ENCODE assay signal across 23 mouse cellular contexts in genomic region chr2:164010944-164011343, GRCm38 (mm10). TPM values are rescaled to one million over a fixed set of nuclear protein-coding genes. Genes with fewer than 3 reads are reported as not detected.
A peak's percentile ranks its signal among the peaks of the same experiment; 100 is the strongest.
DNase-seq lines count a peak whose midpoint lies in the region; ATAC-seq and TF ChIP-seq lines count a peak whose summit lies in the region.
"Had no signal": no experiment of that assay in that cellular context is flagged by ENCODE, and none has a peak within 500 bp of the region (broad histone marks: within the 10 kb centered on the region; RNA-seq: fewer than 3 reads in every experiment).

No protein-coding gene starts in this region.

- peaks cover 54% of the 10 kb centered on the region for H3K4me1 ChIP-seq in bone marrow macrophage, adult 2 months (ENCODE audit: control insufficient read depth, insufficient read depth, low read length)

- TF ChIP-seq POLR2A in bone marrow macrophage, adult 2 months (IDR thresholded peaks at IDR 0.05; ENCODE audit: borderline replicate concordance, low read depth, low read length) = no peak

- no peak for DNase-seq in layer of hippocampus, adult 2 months (ENCODE audit: low spot score in 2 of 2)
- no peak for DNase-seq in layer of hippocampus, adult 9-10 months (ENCODE audit: low spot score)
- no peak for DNase-seq in left cerebral cortex, postnatal 10 days (ENCODE audit: extremely low spot score in 1 of 2, low spot score in 2 of 2)
- no peak for DNase-seq in cerebellum, adult 8-10 months
- no peak for DNase-seq in spleen, postnatal 4 days (ENCODE audit: low spot score in 2 of 2)
- DNase-seq: adrenal gland, adult 8-10 months; adrenal gland, postnatal 36 days; cerebellum, adult 11-12 months; cerebellum, adult 9-11 months; cerebellum, postnatal 36 days; gastrocnemius, postnatal 14 days; heart, adult 18-20 months; heart, postnatal 10 days had no signal

- peak; percentile 91 for ATAC-seq in megakaryocyte, adult 5-6 weeks (ENCODE audit: poor library complexity, severe bottlenecking)
- ATAC-seq in neutrophil, adult 5-6 weeks (ENCODE audit: extremely low read depth, insufficient number of reproducible peaks, low FRiP score, poor library complexity, severe bottlenecking) = 0 out of 2 replicates have a peak, but pooled peaks have one; percentile 24
- ATAC-seq: activated CD4-positive, CD25-positive, alpha-beta regulatory T cell, adult 4 months; forebrain, embryonic 15.5 days; hindbrain, postnatal 0 days; Patski had no signal

- intact Hi-C loops in left cerebral cortex, postnatal 10 days (cut with DNase I) = no loop called here

- no peak for TF ChIP-seq CTCF in layer of hippocampus, adult 2 months (conservative IDR thresholded peaks at IDR 0.05)
- TF ChIP-seq CTCF in bone marrow macrophage, adult 2 months (IDR thresholded peaks at IDR 0.05; ENCODE audit: low read depth, low read length) = no peak

- H3K4me3 ChIP-seq in layer of hippocampus, adult 2 months = no peak overlapping the region
- no peak overlapping the region for H3K4me3 ChIP-seq in bone marrow macrophage, adult 2 months (ENCODE audit: insufficient read depth, low read length)
- H3K4me3 ChIP-seq: embryonic facial prominence, embryonic 12.5 days; forebrain, embryonic 15.5 days; heart, embryonic 10.5 days; hindbrain, embryonic 13.5 days had no signal

- H3K27ac ChIP-seq in layer of hippocampus, adult 2 months = peak overlapping the region; percentile 39; the same call in 1 of the 2 replicates
- H3K27ac ChIP-seq in bone marrow macrophage, adult 2 months (ENCODE audit: insufficient read depth, low read depth, low read length) = 0 out of 2 replicates have a peak overlapping the region, but pooled peaks have one; percentile 6
- H3K27ac ChIP-seq: embryonic facial prominence, embryonic 12.5 days; forebrain, embryonic 15.5 days; heart, embryonic 10.5 days; hindbrain, embryonic 13.5 days; hindbrain, postnatal 0 days had no signal

RNA-seq across cellular contexts. Expression of gene Pabpc1l, which starts 14.3 kb away (rescaled TPM):
- 1 to 10 TPM; 1.1 to 1.2 TPM for total RNA-seq in layer of hippocampus, adult 2 months (2021)
- 2.5 and 3.2 TPM in 2 replicates for polyA plus RNA-seq in bone marrow macrophage, adult 2 months (2012; ENCODE audit: insufficient read depth, insufficient read length, missing spikeins)
- total RNA-seq in megakaryocyte, adult 5-6 weeks (2015) = 12.9 and 19.1 TPM in 2 replicates
- total RNA-seq in megakaryocyte, adult 5-6 weeks (2017) = 2.5 and 4.8 TPM in 2 replicates
- 0.37 and 6.4 TPM in 2 replicates for total RNA-seq in neutrophil, adult 5-6 weeks (2017)
- total RNA-seq in left cerebral cortex, postnatal 10 days (2021) = 1 to 10 TPM; 1.5 to 2.3 TPM

RNA-seq across cellular contexts. Expression of gene Ywhab, which starts 16.2 kb away (rescaled TPM):
- total RNA-seq in layer of hippocampus, adult 2 months (2021) = 100 to 1,000 TPM; 520 to 529 TPM
- polyA plus RNA-seq in bone marrow macrophage, adult 2 months (2012; ENCODE audit: insufficient read depth, insufficient read length, missing spikeins) = 157 and 160 TPM in 2 replicates
- 176 and 197 TPM in 2 replicates for total RNA-seq in megakaryocyte, adult 5-6 weeks (2015)
- total RNA-seq in megakaryocyte, adult 5-6 weeks (2017) = 73.5 and 93.5 TPM in 2 replicates
- total RNA-seq in neutrophil, adult 5-6 weeks (2017) = 48.5 and 49.7 TPM in 2 replicates
- total RNA-seq in left cerebral cortex, postnatal 10 days (2021) = 100 to 1,000 TPM; 570 to 572 TPM

RNA-seq across cellular contexts. Expression of gene Stk4, which starts 59.2 kb away (rescaled TPM):
- 10 to 100 TPM; 46.9 to 50.4 TPM for total RNA-seq in layer of hippocampus, adult 2 months (2021)
- polyA plus RNA-seq in bone marrow macrophage, adult 2 months (2012; ENCODE audit: insufficient read depth, insufficient read length, missing spikeins) = 69.9 and 82.6 TPM in 2 replicates
- total RNA-seq in megakaryocyte, adult 5-6 weeks (2015) = 227 and 248 TPM in 2 replicates
- 185 and 193 TPM in 2 replicates for total RNA-seq in megakaryocyte, adult 5-6 weeks (2017)
- total RNA-seq in neutrophil, adult 5-6 weeks (2017) = 434 and 452 TPM in 2 replicates
- total RNA-seq in left cerebral cortex, postnatal 10 days (2021) = 10 to 100 TPM; 32.9 to 34.8 TPM
